Mouse (Mus musculus): Measurements from ENCODE around the gene St6galnac3.

St6galnac3 gene

DNA sequence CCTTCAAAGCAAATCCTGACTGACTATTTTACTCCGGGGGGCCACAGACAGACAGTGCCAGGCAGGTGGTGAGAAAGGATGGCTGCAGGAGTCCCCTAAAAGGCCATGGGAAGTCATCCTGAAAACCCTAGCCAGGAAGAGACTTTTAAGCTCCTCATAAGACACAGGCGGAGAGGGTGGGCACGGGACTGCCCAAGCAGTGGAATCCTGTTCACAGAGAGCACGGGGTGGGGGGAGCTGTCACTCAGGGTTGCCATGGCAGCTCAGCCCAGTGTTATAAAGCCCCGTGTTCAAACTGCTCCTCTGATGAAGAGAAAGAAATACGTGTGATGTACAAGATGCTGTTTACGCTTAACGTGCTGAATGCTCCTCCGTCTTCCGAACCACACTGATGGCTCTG, 375.0 kb downstream of the St6galnac3 start:
- no peak for DNase-seq (ENCODE audit: low spot score)

DNA sequence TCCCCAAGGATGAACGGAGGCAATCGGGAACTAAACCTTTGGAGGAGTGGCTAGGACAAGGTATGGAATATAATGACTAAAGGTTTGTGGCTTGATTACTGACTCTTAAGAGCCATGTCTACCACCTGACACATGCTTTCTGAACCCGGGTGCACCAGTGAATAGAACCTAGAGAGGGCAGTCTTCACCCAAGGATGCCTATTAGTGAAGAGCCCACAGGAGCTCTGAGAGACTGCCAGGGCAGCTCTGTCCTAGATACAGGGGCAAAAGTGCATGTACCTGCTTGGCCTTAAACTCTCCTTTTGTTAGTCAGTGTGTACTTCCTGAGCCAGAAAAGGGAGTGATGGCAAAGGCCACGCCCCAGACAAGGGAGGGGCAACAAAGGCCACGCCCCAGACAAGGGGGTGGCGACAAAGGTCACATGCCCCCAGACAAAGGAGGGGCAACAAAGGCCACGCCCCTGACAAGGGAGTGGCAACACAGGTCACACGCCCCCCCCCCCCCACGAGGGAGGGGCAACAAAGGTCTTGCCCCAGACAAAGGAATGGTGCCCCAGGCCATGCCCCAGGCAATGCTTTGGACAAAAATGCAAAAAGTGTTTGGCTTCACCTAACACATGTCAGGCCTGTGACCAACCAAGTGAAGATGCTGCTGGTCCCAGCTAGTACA, 376.0 kb downstream of the St6galnac3 start:
- DNase-seq (ENCODE audit: low spot score) = no peak

DNA sequence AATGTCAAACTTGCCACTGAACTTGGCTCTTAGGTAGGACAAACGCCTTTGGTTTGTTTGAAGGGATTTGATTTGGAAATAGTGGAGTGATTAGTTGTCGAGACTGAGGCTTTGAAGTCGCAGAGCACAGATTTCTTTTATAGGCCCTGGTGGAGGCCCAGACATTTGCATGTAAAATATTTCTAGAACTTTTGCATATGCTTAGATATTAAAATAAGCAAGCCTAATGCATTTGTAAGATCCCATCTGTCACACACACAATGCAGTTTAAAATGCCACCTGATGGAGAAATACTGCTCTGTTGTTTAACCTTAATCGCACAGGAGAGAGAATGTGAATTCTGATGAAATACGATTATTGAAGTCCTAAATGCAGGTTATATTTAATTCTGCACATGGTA, 380.0 kb downstream of the St6galnac3 start:
- DNase-seq (ENCODE audit: low spot score) = no peak

DNA sequence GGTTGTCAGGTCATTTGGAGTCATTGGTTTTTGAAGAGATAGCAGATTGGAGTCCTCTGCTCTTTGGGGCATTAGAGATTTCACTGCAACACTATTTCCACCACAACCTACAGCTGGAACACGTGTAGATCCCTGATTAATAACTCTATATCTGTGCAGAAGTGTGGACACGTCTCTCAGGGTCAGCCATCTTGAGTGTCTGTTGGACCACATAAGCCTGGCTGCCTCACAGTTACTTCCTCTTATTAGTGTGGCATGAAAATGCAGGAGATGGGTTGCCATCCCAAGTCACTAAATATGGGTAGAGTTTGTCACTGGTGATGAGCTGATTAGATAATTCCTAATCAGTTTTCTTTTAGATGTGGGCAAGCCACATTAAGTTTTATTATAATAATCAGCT, 385.0 kb downstream of the St6galnac3 start:
- DNase-seq (ENCODE audit: low spot score) = no peak

DNA sequence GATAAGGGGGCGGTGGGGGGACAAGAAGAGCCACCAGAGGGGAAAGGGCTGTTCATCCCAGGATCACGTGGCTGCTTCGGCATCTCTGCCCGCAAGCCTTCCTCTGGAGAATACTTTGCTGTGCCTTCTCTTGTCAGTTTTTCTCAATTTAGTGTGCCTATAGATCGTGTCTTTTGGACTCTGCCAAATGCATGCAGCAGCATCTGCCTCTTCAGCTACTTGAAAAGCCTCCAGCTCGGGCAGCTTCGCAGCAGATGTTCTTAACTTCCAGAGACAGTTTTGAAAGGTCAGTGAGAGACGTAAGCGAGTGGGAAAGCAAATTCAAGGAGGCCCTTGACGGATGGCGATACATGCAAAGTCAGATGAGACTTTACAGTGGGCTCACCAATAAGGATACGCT, 385.9 kb downstream of the St6galnac3 start:
- DNase-seq (ENCODE audit: low spot score) = peak; percentile 41

DNA sequence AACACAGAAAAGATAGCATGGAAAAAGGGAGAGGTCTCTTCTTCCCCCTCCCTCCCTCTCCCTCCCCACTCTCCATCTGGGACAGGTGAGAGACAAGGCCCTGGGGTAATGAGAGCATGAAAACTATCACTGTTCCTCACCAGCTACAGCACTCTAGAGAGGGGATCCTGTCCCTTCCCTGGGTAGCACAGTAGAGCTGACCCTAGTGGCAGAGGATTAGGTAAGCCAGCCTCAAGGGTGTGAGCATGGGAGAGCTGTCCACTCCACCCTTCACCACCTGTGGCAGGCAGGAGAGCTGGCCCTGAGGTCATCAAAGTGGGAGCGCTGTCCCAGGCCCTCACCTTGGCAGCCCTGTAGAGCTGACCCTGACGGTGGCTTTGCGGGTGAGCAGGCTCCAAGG, 387.2 kb downstream of the St6galnac3 start:
- no peak for DNase-seq (ENCODE audit: low spot score)

DNA sequence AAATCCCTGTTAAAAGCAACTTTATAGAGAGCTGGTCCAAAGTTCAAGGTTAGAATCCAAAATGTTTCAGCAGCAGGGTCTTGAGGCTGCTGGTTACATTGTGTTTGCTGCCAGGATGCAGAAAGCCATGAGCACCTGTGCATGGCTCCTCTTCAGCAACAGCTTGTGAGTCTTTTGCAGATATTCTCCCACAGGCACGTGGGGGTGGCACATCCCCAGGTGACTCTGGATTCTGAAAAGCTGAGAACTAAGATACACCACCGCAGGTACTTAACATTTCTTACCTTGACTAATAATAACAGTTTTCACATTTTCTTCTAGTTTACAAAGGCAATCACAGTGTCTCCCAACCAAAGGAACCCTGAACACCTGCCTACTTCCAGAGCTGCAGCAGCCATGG, 387.8 kb downstream of the St6galnac3 start:
- DNase-seq (ENCODE audit: low spot score) = no peak

DNA sequence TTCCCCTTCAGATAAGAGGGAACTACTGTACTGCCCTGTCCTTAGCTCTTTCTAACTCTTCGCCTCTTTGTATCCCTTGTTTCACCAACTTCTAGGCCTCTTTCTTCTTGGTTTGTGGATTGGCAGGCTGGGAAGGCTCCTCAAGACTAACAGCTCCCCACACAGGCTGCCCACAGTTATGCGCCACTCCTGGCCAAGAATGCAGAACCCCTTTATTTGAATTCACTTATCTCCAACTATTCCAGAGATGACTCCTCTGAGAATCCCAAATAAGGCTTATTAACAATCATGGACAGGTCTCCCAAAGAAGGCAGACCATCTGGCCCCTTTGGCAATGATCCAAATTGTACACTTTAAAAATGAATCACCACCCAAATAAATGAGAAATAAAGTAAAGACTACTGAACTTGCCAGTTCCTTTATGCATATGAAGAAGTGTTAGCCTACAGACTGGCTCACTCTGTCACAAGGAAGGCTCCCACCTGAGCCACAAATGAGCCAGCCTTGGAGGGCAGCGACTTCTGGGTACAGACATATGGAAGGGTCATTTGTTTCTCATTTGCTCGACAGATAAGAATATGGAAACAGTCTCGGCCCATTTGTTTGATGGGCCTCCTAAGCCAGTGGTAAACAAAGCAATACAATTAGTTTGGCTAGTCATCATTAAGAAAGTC, 390.7 kb downstream of the St6galnac3 start:
- DNase-seq (ENCODE audit: low spot score) = no peak

DNA sequence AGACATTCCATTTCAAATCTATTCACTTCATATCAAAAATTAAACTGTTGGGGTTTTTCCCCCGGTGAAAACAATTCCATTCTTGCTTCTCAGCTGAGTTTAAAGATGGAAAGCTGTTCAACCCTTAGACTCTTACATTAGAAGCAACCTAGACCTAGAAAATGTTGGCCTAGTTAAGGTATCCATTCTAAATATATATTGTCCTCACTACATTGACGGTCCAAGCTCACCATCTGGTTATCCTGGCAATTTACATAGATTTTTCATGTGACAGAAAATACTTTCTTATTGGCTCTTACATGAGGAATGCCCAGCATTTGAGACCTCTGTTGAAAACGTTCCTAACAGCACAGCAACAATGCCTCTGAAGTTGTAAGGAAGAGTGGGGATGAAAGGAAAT, 400.7 kb downstream of the St6galnac3 start:
- no peak for DNase-seq (ENCODE audit: low spot score)

DNA sequence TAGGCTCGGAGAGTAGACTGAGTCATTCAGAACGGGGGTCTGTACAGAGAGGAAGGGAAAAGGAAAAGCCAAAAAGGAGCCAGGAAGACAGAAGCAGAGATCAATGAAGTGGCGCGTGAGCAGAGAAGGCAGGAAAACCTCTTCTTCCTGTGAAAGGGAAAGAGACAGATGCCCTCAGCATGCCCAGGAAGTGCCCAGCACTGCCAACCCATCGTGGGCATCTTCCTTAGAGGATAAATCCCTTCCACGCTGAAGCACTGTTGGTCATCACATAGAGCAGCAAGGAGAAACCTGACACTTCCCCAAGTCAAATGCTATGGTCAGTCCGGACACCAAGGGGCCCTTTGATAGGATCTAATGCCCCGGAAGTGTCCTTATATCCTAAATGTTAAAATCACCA, 401.5 kb downstream of the St6galnac3 start:
- no peak for DNase-seq (ENCODE audit: low spot score)

DNA sequence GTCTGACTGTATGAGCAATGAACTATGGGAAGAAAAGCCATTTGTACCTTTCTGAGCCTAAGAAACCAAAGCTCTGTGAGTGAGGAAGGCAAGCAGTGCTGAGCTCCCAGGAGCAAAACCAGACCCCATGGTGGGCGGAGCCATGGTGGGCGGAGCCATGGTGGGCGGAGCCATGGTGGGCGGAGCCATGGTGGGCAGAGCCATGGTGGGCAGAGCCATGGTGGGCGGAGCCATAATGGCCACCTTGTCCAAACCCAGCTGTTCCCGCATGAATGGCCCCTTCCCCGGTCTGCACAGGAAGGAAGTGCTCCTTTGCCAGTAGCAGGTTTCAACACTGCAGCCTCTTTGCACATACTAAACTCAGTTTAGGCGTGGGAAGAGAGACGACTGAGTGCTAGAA, 411.4 kb downstream of the St6galnac3 start:
- DNase-seq (ENCODE audit: low spot score) = no peak

DNA sequence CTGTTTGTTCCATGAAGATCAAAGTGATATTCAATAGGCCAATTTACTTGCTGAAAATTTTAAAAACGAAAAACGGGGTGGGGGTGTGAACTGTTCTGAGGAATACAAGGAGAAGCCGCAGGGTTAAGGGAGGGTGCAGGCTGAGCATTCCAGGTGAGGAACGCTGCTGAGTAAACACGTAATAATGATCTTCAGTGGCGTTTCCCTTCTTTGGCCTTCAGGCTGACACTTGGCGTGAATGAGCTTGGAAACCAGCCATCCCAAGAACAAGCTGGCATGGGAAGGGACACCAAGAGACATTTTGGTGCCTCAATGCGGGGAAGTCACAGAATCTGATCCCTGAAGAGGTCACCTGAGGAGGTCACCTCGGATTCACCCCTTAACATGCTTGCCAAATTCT, 411.8 kb downstream of the St6galnac3 start:
- no peak for DNase-seq (ENCODE audit: low spot score)

DNA sequence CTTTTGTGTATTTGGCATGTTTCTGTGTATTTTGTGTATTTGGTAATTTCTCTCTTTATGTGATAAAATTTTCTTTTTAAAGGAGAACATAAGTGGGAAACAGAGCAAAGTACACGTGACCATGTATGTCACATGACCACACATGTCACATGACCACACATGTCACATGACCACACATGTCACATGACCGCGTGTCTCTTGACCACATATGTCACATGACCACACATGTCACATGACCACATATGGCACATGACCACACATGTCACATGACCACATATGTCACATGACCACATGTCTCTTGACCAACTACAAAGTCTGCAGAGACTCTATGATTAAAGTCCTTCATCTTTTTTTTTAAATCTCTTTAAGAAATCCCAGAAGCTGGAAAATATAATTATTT, 413.0 kb downstream of the St6galnac3 start:
- DNase-seq (ENCODE audit: low spot score) = no peak

DNA sequence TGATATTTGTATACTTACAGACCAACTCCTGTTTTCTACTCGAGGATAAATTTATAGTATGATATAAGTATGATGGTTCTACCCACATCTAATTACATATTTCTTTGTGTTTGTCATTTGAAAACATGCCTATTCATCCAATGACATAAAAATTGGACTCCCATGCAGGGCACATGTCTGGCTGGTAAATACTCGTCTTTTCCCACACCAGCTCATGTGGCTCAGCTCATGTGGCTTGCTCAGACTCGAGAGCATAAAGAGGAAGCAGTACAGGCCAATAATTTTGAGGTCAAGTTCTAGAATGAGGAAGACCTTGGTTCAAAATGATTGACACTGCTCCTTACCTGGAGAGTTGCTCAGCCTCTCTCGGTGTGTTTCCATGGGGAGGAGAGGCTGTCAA, 416.6 kb downstream of the St6galnac3 start:
- no peak for DNase-seq (ENCODE audit: low spot score)

DNA sequence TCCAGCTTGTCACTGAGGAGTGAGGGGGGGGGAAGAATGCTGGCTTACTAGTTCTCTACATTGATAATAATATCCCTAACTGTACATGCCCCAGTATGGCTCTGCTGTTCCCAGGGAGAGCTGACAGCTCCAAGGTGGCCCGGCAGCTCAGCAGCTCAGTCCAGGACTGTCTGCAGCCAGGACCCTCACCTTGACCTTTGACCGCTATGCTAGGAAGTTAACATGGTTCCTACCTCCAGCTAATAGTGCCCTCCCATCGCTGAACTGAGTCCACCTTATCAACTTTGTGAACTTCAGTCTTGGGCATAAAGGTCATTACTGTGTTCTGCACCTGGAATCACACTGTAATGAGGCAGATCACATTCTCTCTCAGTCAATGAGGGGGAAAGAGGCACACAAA, 419.8 kb downstream of the St6galnac3 start:
- no peak for DNase-seq (ENCODE audit: low spot score)

DNA sequence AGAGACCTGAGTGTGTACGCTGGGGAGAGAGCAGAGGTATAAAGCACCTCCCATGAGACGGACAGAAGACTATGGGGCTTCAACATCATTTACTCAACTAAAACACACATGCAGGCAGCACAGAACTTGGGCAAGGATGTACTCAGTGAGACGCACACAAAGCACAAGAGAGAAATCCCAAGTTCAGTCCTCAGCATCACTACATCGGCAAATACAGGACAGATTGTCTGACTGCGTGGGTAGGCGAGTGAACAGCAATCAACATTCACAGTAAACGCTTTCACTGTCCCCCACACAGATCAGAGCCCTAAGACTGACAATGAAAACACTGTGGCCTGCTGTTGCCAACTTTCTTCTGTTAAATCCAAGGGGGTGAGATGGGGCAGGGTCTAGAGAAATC, 422.6 kb downstream of the St6galnac3 start:
- peak; percentile 56 for DNase-seq (ENCODE audit: low spot score)

DNA sequence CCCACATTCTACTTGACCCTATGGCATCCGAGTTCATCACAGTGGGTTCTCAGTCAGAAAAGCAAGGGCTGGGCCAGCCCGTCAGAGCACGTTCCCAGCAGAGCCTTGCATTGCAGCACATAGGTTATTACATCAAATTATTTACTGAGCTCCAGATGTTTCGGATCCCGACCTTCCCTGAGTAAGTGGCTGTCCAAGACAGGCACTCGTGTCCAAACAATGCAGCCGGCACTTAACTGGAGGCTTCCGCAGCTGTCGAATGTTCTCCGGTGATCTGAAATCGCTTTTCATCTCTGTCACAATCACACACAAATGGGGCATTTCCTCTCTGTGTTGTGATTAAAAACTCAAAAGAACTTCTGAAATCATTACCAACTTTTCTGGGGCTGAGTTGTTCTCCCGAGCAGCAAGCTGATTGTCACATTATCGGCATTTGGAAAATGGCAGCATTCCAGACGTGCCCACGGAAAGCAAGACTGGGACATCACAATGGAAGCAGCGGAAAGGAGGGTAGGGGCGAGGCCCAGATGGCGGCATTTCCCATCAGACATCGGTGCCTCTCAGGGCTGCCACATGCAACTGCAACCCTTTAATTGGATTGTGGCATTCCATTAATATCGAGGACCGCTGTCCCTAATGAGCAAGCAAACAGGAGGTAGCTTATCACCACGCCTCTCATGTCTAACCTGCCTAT, 428.5 kb downstream of the St6galnac3 start:
- peak; percentile 82 for DNase-seq (ENCODE audit: low spot score)

DNA sequence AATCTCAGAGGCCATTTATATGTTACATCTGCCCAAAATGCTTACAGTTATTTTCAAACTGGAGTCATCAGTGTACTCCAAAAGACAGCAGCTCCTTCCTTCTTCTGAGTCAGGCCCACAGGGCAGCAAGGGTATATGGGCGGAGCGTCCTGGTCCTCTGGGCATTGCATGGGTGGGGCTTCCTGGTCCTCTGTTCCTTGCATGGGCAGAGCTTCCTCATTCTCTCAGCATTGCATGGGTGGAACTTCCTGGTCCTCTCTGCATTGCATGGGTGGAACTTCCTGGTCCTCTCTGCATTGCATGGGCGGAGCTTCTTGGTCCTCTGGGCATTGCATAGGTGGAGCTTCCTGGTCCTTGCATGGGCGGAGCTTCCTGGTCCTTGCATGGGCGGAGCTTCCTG, 432.1 kb downstream of the St6galnac3 start:
- DNase-seq (ENCODE audit: low spot score) = no peak

DNA sequence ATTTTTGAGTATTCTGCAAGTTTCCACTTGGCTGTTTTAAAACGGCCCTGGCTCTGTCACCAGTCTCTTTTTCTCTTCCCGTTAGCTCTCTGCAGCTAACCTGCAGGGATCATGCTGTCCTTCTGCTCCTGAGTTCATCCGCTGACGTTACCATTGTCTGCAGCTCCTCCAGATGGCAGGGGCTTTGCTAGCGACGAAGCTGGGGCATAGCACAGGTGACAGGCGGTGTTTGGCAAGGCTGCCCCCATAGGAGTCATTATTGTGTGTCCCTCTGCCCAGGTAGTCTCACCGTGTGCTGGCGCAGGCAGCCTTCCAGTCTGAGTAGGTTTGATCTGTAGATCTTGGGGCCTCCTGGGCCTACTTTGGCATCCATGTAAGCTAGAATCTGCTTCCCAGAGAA, 432.6 kb downstream of the St6galnac3 start:
- DNase-seq (ENCODE audit: low spot score) = no peak

DNA sequence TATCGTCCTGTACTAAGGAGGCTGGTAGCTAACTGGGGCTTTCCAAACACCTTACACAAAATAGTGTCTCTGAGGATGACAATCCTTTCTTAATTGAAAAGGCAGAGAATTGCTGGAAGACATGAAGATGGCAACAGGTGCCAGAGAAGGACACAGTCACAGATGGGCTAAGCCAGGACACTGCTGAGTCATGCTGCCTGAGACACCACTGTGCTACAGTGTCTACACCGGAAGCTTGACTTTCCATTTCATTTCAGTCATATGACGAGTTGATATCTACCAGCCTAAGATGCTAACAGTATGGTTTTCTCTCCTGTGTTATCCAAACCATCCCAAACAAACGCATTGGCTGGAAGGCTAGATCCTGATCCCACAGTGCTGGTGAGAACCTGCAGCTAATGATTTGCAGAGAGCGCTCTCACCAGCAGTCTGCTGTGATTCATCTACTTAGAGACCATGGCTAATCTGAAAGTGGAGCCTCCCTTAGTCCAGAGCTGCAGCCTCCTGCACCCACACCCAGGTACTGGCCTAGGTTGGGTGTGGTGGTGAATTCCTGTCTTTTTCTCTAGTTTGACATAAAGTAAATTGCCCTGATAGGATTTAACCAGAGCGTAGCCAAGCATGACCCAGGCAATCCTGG, 433.4 kb downstream of the St6galnac3 start:
- DNase-seq (ENCODE audit: low spot score) = no peak

DNA sequence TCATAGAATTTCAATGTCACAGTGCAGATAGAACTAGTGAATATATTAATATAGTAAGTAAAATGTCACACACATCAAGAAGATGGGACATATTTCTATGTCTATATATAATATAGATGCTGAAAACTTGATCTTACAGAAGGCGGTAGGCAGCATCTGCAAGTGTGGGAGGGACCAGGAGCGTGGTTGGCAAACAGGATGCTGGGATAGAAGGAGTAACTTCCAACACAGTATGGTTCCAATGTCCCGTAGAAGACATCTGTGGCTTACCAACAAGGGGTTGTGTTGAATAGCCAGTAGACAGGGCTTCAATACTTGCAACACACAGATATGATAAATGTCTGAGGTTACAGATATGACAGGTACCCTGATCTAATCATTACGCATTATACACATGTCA, 435.0 kb downstream of the St6galnac3 start:
- peak; percentile 32 for DNase-seq (ENCODE audit: low spot score)

DNA sequence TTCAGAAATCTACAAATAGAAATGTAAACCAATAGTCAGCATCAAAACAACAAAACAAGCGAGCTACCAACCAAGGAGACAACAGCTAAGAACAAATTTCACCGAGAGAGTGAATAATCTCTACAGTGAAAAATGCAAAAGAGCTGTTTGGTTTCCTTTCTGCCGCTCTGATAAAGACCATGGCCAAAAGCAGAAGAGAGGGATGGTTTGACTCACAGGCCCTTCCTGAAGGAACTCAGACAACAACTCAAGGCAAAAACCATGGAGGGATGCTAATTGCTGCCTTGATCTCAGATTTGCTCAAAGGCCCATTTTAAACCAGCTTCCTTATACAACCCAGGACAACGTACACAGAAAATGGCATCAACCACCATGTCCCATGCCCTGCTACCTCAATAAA, 437.4 kb downstream of the St6galnac3 start:
- no peak for DNase-seq (ENCODE audit: low spot score)

DNA sequence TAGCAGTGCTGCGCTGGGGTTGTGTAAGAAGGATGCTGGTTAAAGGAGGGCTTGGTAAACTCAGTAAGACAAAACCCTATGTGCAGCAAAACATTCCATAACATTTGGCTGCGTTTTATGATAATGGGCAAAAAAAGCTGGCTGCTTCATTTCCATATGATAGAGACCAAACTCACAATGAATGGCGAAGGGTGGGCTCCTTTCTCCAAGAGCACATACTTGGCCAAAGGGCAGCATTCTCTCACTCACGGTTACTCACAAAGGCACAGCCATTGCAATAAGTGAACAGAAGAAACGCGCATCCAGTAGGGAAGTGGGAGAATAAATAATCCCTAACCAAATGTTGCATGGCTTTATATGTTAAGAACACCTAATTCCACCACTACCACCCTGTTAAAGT, 437.9 kb downstream of the St6galnac3 start:
- no peak for DNase-seq (ENCODE audit: low spot score)
